Mouse (Mus musculus) kidney, embryonic 14.5 days (tissue): Measurements from ENCODE around the gene Slc5a12. TPM values are rescaled to one million over a fixed set of nuclear protein-coding genes. Genes with fewer than 3 reads are reported as not detected.
A peak's percentile ranks its signal among the peaks of the same experiment; 100 is the strongest.

ENCODE experiments used
- ATAC-seq: fragments of 200-750 bp; cut with Nextera tagmentation; 2 replicates; pipeline ENCODE4 v1.8.0; 2017; ENCODE audit warnings: moderate number of reproducible peaks, mild to moderate bottlenecking, moderate TSS enrichment, moderate library complexity; ENCODE audit not compliant: low FRiP score, low TSS enrichment
- H3K27ac ChIP-seq: fragments of 300-500 bp; sonication (generic); 2 replicates; pipeline ENCODE4 v1.5.1; 2014; ENCODE audit warnings: low read depth, mild to moderate bottlenecking, low read length, moderate library complexity, mixed read lengths
- H3K27me3 ChIP-seq: fragments of 300-500 bp; sonication (generic); 2 replicates; pipeline ENCODE4 v1.6.1; 2014; ENCODE audit warnings: mild to moderate bottlenecking, low read length; ENCODE audit not compliant: control insufficient read depth, insufficient read depth
- H3K36me3 ChIP-seq: fragments of 300-500 bp; sonication (generic); 2 replicates; pipeline ENCODE4 v1.6.1; 2014; ENCODE audit warnings: low read length, mixed read lengths; ENCODE audit not compliant: control insufficient read depth, insufficient read depth
- H3K4me1 ChIP-seq: fragments of 300-500 bp; sonication (generic); 2 replicates; pipeline ENCODE4 v1.6.1; 2014; ENCODE audit warnings: low read length, mixed read lengths; ENCODE audit not compliant: control insufficient read depth, insufficient read depth
- H3K4me2 ChIP-seq: fragments of 300-500 bp; sonication (generic); replicated peaks from 2 replicates; pipeline ENCODE4 v1.6.1; 2014; ENCODE audit warnings: low read depth, mild to moderate bottlenecking, low read length
- H3K4me3 ChIP-seq: fragments of 300-500 bp; sonication (generic); 2 replicates; pipeline ENCODE4 v1.5.1; 2014; ENCODE audit warnings: mild to moderate bottlenecking, low read length
- H3K9ac ChIP-seq: fragments of 300-500 bp; sonication (generic); 2 replicates; pipeline ENCODE4 v1.6.1; 2014; ENCODE audit warnings: low read depth, mild to moderate bottlenecking, low read length, moderate library complexity
- H3K9me3 ChIP-seq: fragments of 300-500 bp; sonication (generic); 2 replicates; pipeline ENCODE4 v1.6.1; 2016; ENCODE audit warnings: low read length; ENCODE audit not compliant: control insufficient read depth
- WGBS: fragments of 180-500 bp; shearing (Covaris S2); extraction: QIAGEN DNeasy Blood & Tissue Kit; methylation state at CpG from one replicate; pipeline ENCODE4 v1.1.7; 2014; 5-methylcytosine and 5-hydroxymethylcytosine counted together
- polyA plus RNA-seq: library from polyadenylated mRNA; unstranded; fragments of >200 nt; fragmentation: Nextera tagmentation; extraction: Ambion mirVana; gene quantifications from 2 replicates; pipeline ENCODE4 v1.2.1, GENCODE M21; 2014

The Slc5a12 gene
- 0.06 and 0.20 TPM in 2 replicates for polyA plus RNA-seq

DNA sequence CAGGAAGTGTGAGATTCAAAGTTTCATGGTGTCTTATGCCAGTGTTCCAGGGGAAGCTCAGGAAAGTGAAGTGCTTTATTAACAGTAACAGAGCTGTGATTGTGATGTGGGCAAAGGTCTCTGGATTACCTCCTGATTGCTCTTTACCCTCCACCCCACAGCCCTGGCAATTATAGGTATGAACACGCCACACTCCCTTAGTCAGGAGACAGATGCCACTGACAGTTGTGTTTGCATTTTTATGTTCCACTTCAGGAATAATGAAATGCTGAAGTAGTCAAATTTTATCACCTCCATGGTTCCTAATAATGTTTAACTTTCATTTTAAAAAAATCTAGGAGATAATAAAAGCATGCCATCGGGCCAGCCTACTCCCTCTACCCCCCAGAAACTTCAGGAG lies at the start of gene Slc5a12:
Gene Slc5a12 (plus strand): TSS at position 367 of the 400 bp plus-strand sequence.
- no peak within 1 kb of the TSS for H3K4me3 ChIP-seq

DNA sequence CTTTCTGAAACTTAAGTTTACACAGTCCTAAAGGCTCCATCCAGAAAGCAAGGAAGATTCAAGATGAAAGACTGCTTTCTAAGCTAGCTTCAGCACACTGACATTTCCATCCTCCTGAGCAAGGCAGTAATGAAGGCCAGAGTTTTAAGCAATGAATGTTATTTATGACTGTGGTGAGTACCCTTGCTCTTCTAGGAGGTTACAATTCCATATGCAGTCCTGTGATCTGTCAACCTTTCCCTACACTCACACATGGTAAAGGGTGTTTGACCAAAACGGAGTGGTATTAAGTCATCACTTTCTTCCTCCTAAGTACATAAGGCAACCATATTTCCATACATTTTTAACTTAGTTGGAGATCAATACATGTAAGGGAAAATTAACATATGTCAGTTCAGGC lies 41.0 kb upstream of the Slc5a12 start:
- Histone ChIP-seq H3K27ac (no peak overlapping the region), H3K4me2 (no peak overlapping the region), H3K9me3 (no peaks in the 10 kb centered on the region), H3K4me1 (no peaks in the 10 kb centered on the region), H3K4me3 (no peak overlapping the region), H3K36me3 (no peaks in the 10 kb centered on the region), H3K9ac (no peak overlapping the region), H3K27me3 (no peaks in the 10 kb centered on the region)
- peak; percentile 60; the same call in 1 of the 2 replicates for ATAC-seq
- 21% methylated on average over 1 of the region's 1 CpGs for WGBS

More for the DNA sequence above, at the start of gene Slc5a12:
- H3K4me1 ChIP-seq, result no peaks in the 10 kb centered on the region
- H3K9ac ChIP-seq, result no peak within 1 kb of the TSS
- WGBS, result 58% methylated on average over 2 of the region's 2 CpGs
- H3K27ac ChIP-seq, result no peak within 1 kb of the TSS
- H3K9me3 ChIP-seq, result no peaks in the 10 kb centered on the region
- H3K4me2 ChIP-seq, result no peak within 1 kb of the TSS
- no peaks in the 10 kb centered on the region for H3K36me3 ChIP-seq
- H3K27me3 ChIP-seq, result no peaks in the 10 kb centered on the region
- ATAC-seq, result no peak

DNA sequence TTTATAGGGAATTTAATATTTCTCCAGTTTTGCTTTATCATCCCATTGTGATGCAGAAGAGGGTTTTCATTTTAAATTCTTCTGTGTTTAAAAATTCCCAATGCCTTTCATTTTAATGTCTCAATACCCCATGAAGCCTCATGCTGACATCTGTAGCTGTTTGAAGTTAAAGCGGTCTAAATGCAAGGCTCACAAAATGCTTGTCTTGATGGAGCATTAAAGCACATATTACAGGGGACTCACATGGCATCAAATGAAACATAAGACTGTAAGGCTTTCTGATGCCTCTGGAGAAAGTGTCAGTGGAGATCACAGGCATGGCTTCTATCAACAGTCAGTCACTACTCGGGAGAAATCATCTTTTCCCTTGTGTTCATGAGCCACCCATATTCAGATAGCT lies 34.5 kb upstream of the Slc5a12 start:
- Histone ChIP-seq H3K36me3 (no peaks in the 10 kb centered on the region), H3K4me2 (no peak overlapping the region), H3K4me1 (no peaks in the 10 kb centered on the region), H3K9me3 (no peaks in the 10 kb centered on the region), H3K4me3 (no peak overlapping the region), H3K27ac (no peak overlapping the region), H3K27me3 (no peaks in the 10 kb centered on the region), H3K9ac (no peak overlapping the region)
- WGBS, result 68% methylated on average over 2 of the region's 2 CpGs
- no peak for ATAC-seq

DNA sequence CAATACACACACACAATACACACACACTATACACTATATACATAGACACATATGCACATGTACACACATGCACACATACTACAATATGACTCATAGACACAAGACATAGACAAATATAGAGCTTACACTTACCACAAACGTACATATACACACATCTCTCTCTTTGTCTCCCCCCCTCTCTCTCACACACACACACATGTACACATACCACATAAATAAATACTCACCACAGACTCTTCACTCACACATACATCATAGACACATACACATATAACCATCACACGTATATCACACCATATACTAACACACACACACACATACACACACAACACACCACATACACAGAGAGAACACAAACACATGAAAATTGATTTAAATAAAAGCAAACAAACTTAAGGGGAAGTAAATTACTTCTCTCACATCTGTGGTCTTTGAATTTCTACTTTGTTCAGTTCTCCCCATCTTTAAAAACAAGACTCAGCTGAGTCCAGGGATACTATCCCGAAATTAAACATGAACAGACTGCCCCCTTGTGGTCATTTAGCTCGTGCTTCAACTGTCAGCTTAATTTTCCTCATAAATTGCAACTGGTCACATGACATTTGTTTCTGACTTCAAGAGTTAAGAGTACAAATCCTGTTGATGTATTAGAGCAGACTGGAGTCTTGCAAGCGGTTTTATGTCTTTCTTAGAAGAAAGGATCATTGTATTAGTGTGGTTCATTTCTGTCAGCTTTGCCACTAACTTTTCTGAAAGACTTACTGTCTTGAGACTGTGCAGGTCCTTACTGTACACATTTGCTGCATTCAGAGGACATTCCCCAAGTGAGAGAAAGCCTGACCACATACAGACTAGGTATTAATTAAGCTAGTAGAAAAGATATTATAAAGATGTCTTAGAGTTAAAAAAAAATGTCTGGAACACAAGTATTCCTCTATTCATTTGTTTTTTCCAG lies 32.1 kb upstream of the Slc5a12 start:
- H3K27me3 ChIP-seq, result no peaks in the 10 kb centered on the region
- WGBS, result 32% methylated on average over 5 of the region's 5 CpGs
- H3K4me3 ChIP-seq, result no peak overlapping the region
- H3K27ac ChIP-seq, result no peak overlapping the region
- no peaks in the 10 kb centered on the region for H3K4me1 ChIP-seq
- no peaks in the 10 kb centered on the region for H3K36me3 ChIP-seq
- ATAC-seq, result peak; percentile 88
- H3K4me2 ChIP-seq, result no peak overlapping the region
- no peak overlapping the region for H3K9ac ChIP-seq
- no peaks in the 10 kb centered on the region for H3K9me3 ChIP-seq

DNA sequence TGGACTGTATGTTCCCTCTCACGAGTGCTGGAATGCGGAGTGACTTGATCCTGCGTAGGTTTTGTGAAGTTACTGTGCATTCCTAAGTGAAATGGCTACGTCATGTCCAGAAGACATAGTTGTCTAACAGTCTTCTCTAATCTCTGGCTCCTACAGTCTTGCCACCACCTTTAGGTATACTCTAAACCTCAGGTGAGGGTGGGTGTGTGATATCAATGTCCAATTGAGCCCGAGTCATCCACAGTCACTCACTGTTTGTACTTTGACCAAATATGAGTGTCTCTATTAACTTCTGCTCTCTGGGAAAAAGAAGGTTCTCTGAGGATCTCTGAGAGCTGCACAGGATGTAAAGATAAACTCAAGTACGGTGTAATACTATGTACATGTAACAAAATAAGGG lies 10.4 kb upstream of the Slc5a12 start:
- no peak overlapping the region for H3K4me2 ChIP-seq
- H3K9me3 ChIP-seq, result no peaks in the 10 kb centered on the region
- no peaks in the 10 kb centered on the region for H3K4me1 ChIP-seq
- no peak for ATAC-seq
- H3K27me3 ChIP-seq, result no peaks in the 10 kb centered on the region
- H3K4me3 ChIP-seq, result no peak overlapping the region
- H3K27ac ChIP-seq, result no peak overlapping the region
- no peaks in the 10 kb centered on the region for H3K36me3 ChIP-seq
- 91% methylated on average over 6 of the region's 6 CpGs for WGBS
- no peak overlapping the region for H3K9ac ChIP-seq

DNA sequence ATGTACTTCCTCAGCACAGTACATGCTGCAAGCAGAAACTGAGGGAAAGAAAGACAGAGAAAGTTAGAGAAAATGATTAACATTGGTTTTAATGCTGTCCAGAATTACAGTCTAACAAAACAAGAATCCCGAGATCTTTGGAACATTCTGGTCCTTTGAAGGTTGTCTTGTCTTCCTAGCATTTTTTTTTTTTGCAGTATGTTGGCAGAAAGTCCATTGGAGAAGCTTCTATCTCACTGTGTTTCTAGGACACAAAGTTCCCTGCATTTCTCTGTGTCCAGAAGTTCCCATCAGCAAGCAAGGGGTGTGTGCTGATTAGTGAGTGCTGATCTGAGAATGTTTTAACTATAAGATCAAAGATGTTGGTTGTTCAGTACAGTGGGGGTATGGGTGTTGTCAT lies 7.1 kb upstream of the Slc5a12 start:
- H3K9me3 ChIP-seq, result no peaks in the 10 kb centered on the region
- H3K27me3 ChIP-seq, result no peaks in the 10 kb centered on the region
- H3K27ac ChIP-seq, result no peak overlapping the region
- WGBS, result 70% methylated on average over 1 of the region's 1 CpGs
- no peak for ATAC-seq
- no peak overlapping the region for H3K4me3 ChIP-seq
- no peaks in the 10 kb centered on the region for H3K4me1 ChIP-seq
- H3K9ac ChIP-seq, result no peak overlapping the region
- H3K4me2 ChIP-seq, result no peak overlapping the region
- no peaks in the 10 kb centered on the region for H3K36me3 ChIP-seq

DNA sequence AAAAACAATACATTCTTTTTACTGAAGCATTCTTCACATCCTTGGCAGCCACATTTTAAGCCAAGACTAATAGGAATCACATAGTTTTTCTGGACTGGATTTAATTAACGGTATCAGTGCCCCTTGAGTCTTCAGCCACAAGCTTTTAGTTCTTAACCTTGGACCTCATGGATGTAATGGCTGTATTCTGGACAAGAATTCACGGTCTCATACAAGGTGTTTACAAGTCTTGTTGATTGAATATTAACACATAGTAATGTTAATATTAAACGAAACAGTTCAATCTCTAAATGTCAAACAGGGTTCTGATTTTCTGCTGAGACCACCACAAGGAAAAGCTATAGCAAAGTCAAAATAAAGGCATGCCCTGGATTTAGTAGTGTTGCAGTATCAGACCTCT lies 4.8 kb upstream of the Slc5a12 start:
- H3K4me3 ChIP-seq, result no peak overlapping the region
- no peak overlapping the region for H3K27ac ChIP-seq
- no peak overlapping the region for H3K4me2 ChIP-seq
- 70% methylated on average over 3 of the region's 3 CpGs for WGBS
- H3K36me3 ChIP-seq, result no peaks in the 10 kb centered on the region
- H3K27me3 ChIP-seq, result no peaks in the 10 kb centered on the region
- no peak for ATAC-seq
- H3K4me1 ChIP-seq, result no peaks in the 10 kb centered on the region
- H3K9me3 ChIP-seq, result no peaks in the 10 kb centered on the region
- no peak overlapping the region for H3K9ac ChIP-seq

DNA sequence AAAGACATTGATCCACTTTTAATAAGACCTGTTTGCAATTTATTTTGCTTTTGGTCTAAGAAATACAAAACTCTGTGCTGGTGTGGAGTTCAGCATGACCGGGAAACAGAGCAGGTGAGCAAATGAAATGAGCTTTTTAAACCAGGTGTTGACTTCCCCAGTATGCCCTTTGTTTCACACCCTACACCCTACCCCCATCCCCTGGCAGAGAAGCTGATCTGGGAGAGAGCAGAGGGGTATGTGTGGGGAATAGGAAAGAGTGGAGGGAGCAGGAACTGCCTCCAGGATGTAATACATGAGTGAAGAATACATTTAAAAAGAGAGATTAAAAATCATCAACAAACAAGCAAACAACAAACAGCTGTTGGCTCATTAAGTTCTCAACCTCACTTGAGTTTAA lies 47.3 kb downstream of the Slc5a12 start:
- no peak overlapping the region for H3K4me2 ChIP-seq
- H3K27me3 ChIP-seq, result no peaks in the 10 kb centered on the region
- no peaks in the 10 kb centered on the region for H3K4me1 ChIP-seq
- no peak overlapping the region for H3K9ac ChIP-seq
- 83% methylated on average over 1 of the region's 1 CpGs for WGBS
- no peaks in the 10 kb centered on the region for H3K36me3 ChIP-seq
- no peak overlapping the region for H3K27ac ChIP-seq
- ATAC-seq, result no peak
- H3K4me3 ChIP-seq, result no peak overlapping the region
- no peaks in the 10 kb centered on the region for H3K9me3 ChIP-seq

DNA sequence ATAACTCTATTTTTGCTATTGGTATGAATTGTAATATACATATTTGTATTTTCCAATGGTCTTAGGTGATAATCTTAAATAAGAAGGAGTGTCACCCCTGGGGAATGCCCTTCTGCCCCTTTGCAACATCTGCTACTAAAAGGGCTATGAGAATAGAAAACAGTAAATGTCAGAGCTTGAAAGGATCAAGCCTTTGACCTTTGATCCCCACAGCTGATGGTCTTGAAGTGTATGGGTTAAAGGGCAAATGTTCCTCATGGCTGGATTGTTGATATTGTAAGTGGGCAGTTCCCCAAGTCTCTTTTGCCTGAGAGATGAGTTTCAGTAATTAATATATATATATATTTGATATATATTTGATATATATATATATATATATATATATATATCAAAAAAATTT lies 47.7 kb downstream of the Slc5a12 start:
- Histone ChIP-seq H3K4me3 (no peak overlapping the region), H3K27ac (no peak overlapping the region), H3K9ac (no peak overlapping the region), H3K4me1 (no peaks in the 10 kb centered on the region), H3K27me3 (no peaks in the 10 kb centered on the region), H3K4me2 (no peak overlapping the region), H3K36me3 (no peaks in the 10 kb centered on the region), H3K9me3 (no peaks in the 10 kb centered on the region)
- no peak for ATAC-seq
